Mouse (Mus musculus): ENCODE results near the gene Rhbdl1.

The Rhbdl1 gene

DNA sequence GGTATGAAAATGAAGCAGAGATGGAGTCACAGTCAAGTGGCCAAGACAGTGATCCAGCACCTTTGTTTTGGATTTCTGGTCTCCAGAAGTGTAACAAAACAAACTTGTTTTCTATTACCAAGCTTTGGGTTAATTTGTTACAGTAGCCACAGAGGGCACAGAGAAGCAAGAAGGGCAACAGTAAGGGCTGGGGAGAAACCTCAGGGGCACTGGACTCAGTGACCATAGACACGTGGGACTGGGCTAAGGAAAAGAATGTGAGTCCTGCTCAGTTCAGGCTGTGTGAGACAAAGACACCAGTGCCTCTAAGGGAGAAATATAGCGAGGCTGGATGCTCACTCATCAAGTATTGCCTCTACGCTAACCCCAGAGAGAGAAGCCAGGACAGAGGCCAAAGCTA lies 35.6 kb upstream of the Rhbdl1 start:
- CTCF ChIA-PET, result no interaction called here

DNA sequence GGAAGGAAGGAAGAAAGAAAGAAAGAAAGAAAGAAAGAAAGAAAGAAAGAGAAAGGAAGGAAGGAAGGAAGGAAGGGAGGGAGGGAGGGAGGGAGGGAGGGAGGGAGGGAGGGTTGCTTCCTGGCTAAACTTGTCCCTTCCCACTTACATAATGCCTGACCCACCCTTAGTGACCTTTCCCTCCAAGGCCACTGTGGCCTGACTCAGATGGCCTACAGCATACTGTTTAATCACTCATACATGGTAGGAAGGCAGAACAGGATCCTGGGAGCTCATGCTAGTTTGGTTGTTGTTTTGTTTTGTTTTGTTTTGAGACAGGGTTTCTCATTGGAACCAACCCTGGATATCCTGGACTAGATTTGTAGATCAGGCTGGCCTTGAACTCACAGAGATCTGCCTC lies 34.5 kb upstream of the Rhbdl1 start:
- CTCF ChIA-PET, result interaction anchor here (0.9 kb wide), 1 partner anchor 114 kb away, joined by 3 read pairs; the partner anchor contains the start of gene Capn15

DNA sequence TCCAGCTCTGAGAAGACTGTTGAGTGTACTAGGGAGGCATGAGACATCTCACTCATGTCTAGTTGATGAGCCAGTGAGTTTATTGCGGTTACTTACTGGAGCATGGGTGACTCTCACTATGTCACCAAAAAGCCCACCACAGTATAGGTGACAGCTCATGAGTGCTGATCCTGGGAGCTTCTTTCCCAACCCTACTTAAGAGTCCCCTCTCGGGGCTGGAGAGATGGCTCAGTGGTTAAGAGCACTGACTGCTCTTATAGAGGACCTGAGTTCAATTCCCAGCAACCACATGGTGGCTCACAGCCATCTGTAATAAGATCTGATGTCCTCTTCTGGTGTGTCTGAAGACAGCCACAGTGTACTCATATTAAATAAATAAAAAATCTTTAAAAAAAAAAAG lies 32.9 kb upstream of the Rhbdl1 start:
- CTCF ChIA-PET, result interaction anchor here (0.6 to 0.8 kb wide), 2 partner anchors 25 to 35 kb away, joined by 3 to 4 read pairs; no protein-coding TSS in a partner anchor

DNA sequence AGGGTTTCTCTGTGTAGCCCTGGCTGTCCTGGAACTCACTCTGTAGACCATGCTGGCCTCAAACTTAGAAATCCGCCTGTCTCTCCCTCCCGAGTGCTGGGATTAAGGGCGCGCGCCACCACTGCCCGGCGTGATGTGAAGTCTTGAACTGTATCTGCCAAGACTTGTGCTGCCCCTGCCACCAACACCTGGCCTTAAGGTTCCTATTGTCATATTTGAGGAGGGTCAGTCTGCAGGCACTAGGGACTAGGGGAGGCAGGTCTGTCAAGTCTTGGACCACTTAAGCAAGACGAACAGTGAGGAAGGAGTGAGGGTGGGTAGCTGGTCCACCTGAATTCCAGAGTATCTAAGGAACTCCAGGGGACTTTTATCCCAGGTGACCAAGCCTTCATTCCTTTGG lies 32.4 kb upstream of the Rhbdl1 start:
- CTCF ChIA-PET, result interaction anchor here (1.0 kb wide), 1 partner anchor 139 kb away, joined by 3 read pairs; no protein-coding TSS in a partner anchor

DNA sequence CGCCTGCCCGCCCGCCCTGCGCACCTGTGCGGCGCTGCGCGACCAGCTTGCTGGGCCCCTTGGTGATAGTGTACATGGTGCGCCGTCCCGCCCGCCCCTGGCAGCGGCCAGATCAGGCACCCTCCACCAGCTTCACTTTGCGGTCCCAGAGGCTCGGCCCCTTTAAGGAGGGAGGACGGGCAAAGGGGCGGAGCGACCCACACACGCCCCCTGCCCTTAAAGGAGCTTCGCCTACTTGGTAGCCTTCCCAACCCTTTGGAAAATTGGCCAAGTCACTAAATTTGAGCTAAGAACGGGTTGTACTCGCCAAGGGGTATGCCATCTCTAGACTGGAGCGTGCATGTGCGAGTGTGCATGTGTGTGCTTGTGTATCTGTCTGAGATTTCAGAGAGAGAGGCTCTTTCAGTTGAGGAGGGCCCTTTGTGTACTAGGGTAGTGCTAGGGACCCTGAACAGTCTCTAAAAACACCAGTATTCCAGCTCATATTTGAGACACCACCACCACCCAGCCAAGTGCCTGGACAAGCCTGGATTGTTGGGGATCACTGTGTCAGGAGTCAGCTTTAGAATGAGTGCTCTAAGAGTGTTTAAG lies 31.6 kb upstream of the Rhbdl1 start, which contains the start of gene Mcrip2:
Gene Mcrip2 (minus strand): TSS at position 164 of the 591 bp plus-strand sequence.
- CTCF ChIA-PET, result interaction anchor here (0.6 to 1.0 kb wide), 2 partner anchors 25 to 140 kb away, joined by 3 to 4 read pairs; no protein-coding TSS in a partner anchor

DNA sequence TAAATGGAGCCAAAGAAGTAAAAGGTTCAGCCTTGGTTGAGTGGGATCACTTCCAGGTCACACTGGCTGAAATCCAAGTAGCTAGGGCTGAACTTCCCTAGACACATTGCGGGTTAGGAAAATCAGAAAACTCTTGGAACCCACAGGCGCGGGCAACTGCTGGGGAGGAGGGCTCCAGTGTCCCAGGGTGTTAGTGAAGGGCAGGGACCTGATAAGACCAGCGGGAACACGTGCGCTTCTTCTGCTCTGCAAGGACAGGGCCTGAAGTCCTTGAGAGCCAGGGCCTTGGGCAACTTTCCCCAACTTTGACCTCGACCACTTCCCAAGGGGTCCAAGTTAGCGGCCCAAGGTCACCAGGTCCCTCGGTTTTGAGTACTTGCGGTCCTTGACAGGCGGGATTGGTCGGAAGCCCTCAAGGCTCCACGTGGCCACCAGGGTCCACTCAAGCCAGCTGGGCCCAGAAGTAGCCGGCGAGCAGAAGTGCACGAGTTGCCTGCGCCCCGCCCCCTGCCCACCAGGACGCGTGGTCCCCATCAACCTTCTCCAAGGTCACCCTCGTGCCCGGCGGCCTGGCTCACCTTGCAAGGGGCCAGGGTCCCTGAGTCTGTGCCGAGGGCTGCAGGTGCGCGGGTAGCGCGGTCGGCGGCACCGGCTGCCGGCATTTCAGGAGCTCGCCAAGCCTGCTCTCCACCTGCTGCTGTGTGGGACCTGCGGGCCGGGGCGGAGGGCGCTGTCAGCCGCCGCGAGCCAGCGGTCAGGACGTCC lies 30.9 kb upstream of the Rhbdl1 start:
- CTCF ChIA-PET, result interaction anchor here (0.6 to 1.0 kb wide), 2 partner anchors 24 to 141 kb away, joined by 3 to 4 read pairs; no protein-coding TSS in a partner anchor

DNA sequence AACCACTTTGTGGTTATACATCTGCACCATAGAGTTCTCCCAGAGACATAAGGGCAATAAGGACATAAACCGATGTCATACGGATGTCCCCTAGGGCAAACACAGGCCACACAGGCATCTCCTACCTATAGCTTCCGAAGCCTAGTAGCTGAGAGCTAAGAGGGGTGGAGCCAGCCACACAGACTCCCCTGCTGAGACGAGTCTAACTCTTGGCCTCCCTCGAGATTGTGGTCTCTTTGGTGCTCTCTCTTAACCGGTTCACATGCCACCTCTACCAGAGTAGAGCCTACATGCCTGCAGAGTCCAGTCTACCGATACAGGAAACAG lies 30.4 kb upstream of the Rhbdl1 start:
- CTCF ChIA-PET, result no interaction called here

DNA sequence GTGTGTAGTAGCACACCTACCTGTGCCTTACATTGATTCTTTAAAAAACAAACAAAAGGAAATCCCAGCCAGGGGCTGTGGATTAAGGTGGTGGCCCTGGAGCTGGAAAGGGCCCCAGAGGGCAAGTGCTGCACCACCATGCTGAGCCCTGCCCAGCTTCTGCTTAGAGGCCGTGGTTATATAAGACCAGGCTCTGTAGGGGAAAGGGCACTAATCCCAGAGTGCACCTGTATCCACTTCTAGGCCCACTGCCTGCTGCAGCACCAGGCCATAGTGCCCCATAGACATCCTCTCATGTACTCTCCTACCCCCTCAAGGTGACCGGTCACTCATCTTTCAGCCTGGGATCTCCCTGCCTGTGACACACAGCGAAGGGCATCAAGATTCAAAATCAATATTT lies 29.1 kb upstream of the Rhbdl1 start:
- CTCF ChIA-PET, result no interaction called here

DNA sequence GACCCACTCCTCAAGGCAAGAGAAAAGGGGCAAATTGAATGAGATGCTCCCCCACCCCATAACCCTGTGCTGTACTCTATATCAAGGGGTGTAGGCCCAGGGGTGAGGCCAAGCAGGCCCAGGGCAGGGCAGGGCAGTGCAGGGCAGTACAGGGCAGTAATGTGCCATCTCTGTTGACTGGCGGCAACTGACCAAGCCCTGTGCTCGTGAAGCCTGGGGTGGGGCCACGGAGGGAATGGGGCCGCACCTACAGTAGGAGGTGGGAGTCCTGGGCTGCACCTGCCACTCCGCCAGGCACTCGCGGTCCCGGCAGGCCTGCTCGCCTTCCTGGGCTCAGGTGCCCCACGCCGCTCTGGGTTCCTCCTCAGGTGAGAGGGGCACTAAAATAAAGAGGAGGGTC lies 28.2 kb upstream of the Rhbdl1 start:
- CTCF ChIA-PET, result no interaction called here

DNA sequence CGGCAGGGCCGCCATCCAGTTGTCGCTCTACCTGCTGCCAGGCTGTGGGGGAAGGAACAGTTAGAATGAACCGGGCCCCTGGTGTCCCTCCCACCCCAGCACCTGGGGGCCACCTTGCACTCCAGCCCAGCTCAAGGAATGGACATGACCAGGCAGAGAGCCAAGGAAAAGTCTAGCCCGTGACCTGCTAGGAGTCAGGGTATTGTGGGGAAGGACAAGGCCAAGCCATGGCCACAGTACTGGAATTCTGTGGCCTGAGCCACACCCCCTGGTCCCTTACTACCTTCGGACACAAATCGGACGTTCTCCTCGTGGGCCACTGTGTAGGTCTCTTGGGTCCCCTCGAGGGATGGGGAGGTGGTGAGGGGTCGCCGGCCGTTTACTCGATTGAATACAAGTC lies 27.2 kb upstream of the Rhbdl1 start:
- CTCF ChIA-PET, result interaction anchor here (0.7 kb wide), 1 partner anchor 231 kb away, joined by 3 read pairs; the partner anchor contains the start of gene Nme4

DNA sequence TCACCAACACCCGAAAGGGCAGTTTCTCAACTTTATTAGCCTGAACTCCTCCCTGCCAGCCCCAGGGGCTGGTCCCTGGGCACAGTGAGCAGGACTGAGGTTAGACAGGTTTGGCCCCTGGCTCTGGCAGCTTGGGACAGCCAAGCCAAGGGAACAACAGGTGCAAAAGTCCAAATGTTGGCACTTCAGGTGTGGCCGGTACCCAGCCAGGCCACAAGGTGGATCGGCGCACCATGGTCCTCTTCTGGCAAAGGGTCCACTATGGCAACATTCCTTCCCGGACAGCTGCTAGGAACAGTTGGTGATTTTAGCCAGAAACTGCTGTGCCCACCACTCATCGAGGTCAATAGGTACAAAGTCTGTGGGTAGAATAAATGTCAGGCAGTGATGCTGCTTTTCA lies 26.6 kb upstream of the Rhbdl1 start:
- CTCF ChIA-PET, result interaction anchor here (0.7 kb wide), 1 partner anchor 232 kb away, joined by 3 read pairs; the partner anchor contains the start of gene Nme4

DNA sequence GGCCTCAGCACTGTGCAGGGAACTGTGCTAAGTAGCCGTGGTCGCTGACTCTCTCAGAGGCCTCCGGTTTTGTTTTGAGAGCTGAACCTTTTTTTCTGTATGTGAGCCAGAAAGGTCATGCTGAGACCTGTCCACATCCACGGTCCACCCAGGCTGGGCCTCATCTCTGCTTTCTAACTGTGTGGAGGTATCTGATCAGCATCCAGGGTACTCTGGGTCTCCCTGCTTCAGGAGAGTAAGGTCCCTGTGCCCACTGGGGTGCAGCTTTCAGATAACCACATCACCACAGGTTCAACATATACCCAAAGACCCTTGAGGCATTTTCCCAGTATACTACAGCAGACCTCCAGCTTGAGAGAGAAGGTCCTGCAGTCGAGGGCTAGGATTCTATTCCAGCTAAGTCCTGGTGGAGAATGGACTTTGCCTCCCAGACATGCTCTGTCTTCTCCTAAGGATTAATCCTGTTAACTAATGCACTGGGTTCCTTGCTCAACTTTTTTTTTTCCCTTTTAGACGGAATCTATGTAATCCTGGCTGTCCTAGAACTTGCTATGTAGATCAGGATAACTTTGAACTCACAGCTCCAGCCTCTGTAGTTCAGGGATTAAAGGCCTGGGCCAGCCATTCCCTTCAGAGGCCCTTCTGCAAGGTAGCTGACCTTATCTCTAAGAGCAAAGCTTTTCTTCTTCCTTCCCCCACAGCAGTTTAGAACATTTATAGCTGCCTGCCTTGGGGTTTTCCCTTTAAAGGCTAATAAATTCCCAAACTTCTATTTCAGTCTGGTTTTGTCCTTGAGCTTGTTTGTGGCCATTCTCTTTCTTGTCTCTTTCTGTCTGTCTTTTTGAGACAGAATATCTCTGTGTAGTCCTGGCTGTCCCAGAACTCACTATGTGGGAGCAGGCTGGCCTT lies 24.9 kb upstream of the Rhbdl1 start:
- CTCF ChIA-PET, result interaction anchor here (0.6 kb wide), 1 partner anchor 29 kb away, joined by 3 read pairs; the partner anchor contains the start of gene Stub1

DNA sequence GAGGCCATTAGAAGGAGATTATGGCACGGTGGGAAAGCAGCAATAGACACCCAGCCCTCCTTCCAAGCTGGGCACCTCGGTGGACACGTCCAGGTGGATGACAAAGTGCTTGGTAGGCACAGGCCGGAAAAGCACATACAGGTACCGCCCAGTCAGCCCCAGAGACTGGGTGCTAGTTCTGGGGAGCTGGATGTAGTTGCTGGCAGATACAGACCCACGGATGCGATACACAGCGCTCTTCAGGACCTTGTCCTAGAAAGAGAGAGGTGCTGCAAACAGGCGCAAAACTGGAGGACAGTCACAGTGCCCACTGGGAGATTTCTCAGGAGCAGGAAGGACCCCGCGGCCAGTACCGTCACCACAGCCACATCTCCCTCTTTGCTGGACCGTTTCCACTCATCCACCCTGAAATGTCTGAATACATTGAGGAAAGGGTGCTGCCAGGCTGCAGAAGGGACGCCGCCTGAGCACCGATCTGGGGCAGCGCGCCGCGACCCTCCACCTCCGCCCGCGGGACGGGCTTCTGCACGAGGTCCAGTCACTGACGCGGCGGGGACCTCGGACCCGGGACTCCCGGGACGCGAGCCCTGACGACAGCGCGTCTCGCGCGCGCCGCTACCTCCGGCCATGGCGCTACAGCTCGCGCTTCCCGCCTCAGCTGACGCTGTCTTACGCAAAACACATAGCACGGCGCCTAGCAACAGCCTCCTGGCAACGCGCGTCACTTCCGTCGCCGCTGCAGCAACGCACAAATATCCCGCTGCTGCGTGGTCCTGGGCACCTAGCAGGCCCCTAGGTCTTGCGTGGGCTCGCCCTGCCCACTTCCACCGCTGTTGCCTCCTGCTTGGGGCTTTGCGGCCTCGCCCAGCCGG lies 24.0 kb upstream of the Rhbdl1 start, which contains the start of gene Wdr90:
Gene Wdr90 (minus strand): TSS at position 670 of the 872 bp plus-strand sequence.
- CTCF ChIA-PET, result interaction anchor here (0.6 to 1.6 kb wide), 2 partner anchors 27 to 28 kb away, joined by 3 to 4 read pairs; partner anchors contain the start of gene Stub1

DNA sequence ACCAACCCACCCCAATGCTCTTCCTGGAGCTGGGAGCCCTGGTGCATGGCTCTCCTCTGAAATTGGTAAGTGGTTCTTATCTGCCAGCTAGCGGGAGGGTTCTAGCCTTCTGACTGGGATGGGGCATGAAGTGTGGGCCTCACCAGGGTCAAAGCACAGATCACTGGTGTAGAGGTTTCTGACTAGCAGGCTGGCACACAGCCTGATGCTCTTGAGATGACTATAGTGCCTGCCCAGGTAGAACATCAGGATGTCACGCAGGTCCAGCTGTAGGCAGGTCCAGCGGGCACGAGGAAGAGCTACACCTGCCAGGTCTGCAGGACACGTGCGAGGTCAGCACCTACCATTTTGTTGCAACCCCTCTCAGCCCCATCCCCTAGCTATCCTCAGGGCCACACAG lies 23.1 kb upstream of the Rhbdl1 start:
- CTCF ChIA-PET, result interaction anchor here (1.6 kb wide), 1 partner anchor 27 kb away, joined by 4 read pairs; the partner anchor contains the start of gene Stub1

DNA sequence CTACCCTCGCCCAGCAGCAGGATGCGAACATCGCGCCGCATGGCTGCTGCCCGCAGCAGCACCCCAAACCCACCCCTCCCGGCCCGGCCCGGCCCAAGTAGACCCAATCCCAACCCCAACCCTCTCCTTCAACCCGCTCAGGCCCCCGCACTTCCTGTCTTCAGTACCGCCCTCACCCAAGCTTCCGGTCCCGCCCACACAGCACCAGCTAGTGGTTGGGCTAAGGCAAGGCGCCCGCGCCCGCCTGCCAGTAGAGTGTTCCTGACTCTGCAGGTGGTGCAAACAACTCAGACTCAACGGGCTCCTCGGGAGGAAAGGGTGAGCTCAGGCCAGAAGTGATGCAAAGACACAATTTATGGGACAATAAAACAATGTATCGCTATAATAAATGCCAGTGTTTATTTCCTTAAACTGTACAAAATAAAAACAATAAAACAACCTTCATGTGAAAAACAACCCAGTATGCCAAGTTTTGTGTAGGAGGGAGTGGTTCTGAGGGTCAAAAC lies 7.4 kb upstream of the Rhbdl1 start, which contains the start of gene Rhot2:
Gene Rhot2 (minus strand): TSS at position 456 of the 506 bp plus-strand sequence.
- CTCF ChIA-PET, result interaction anchor here (0.6 to 0.7 kb wide), 2 partner anchors 9 to 166 kb away, joined by 3 to 5 read pairs; no protein-coding TSS in a partner anchor

DNA sequence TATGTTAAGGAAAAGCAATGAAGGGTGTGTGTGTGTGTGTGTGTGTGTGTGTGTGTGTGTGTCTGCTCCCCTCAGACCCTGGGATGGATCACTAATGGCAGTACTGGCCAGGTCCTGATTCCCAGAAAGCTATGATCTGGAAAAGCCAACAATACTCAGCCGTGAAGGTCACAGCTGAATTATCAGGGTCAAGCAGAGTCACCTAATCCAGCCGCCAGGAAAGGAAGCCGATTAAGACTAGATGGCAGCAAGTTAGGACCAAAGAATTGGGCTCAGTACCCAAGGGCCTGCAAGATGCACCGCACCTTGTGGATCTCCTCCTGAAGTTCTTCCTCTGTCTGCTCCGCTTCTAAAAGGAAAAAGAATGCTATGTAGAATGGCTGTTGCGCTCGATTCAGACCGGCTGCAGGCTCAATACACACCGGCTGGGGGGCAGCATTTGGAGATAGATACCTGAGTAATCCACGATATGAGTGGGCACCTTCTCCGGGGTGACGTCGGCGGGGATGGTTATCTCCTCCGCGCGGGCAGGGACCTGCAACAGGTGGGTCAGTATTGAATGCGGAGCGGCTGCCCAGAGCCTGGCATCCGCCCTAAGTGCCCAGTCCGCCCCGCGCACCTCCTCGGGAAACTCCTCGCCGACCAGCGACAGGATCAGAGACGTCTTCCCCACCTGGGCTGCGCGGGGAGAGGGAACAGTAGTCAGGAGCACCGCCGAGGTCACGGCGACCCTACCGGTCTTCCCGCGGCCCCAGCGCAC lies 6.7 kb upstream of the Rhbdl1 start:
- CTCF ChIA-PET, result interaction anchor here (0.6 to 0.7 kb wide), 4 partner anchors 9 to 167 kb away, joined by 3 to 5 read pairs (median 4); partner anchors contain the start of gene Mcrip2

DNA sequence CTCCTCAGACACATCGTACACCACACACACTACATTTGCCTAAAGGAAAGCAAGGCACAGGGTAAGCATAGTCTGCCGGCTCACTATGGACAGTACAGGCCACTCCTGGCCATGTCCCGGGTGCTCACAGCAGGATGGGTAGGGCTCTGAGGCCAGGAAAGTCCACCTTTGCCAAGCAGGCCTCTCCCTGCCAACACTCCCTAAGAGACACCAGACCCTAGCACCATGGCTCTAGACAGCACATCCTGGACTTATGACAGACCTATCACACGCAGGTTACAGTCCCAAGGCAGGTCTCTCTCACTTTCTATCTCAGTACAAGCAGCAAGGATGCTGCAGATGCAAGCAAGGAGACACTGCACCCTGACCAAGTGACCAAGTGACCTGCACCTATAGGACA lies 6.0 kb upstream of the Rhbdl1 start:
- CTCF ChIA-PET, result interaction anchor here (0.8 kb wide), 1 partner anchor 9 kb away, joined by 3 read pairs; no protein-coding TSS in a partner anchor

DNA sequence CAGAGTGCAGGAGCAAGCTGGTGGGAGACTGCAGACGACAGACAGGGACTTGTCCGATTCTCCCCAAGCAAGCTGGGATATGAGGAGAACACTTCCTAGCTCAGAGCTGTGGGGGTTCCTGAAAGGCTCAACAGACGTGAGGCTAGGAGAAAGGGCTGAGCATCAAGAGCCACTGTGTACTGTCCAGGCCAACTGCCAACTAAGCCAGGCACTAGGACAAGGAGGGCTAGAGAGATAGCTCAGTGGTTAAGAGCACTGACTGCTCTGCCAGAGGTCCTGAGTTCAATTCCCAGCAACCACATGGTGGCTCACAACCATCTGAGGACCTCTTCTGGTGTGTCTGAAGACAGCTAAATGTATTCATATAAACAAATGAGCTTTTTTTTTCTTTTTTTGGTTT lies 5.4 kb upstream of the Rhbdl1 start:
- CTCF ChIA-PET, result interaction anchor here (0.8 kb wide), 1 partner anchor 8 kb away, joined by 3 read pairs; no protein-coding TSS in a partner anchor
